Mouse (Mus musculus) c-Kit-negative CD71-positive TER-119-positive erythroid progenitor cells, embryonic 14.5 days (primary cell): ENCODE measurements at regions not wholly inside any gene's neighbourhood (a gene's known extent, or its start where the extent isn't known, plus 50 kb on each side); places are given as distances from the start of the nearest gene placed in this dataset.

ENCODE experiments used
- DNase-seq: peaks from one replicate; pipeline ENCODE4 v3.0.0-alpha.2; 2013; ENCODE audit warnings: low read depth, low spot score

- no peak for DNase-seq
Observed at GRCm38 (mm10) chr8:103138136-103138535, 352.7 kb upstream of the Cdh11 start.

GRCm38 (mm10) chr8:103144835-103145234, 359.4 kb upstream of the Cdh11 start:
- DNase-seq, result no peak

- no peak for DNase-seq
Observed at GRCm38 (mm10) chr8:103148013-103148412, 362.6 kb upstream of the Cdh11 start.

DNA sequence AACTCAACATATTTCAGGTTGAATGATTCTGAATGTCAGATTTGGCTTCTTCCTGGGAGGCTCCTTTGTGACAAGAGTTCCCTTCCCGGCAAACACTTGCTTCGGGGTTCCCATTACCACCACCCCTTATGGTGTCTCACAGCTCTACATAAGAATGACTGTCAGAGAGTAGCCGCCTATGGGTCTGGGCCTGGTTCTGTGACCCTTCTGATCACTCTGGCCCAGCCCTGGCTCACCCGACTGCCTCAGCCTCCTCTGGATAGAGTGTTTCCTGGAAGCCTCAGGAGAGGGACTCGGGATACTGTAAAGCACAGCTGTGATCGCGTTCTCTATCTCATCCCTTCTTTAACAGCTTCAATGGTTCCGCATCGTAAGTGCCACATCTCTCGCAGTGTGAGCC, 363.0 kb upstream of the Cdh11 start:
- DNase-seq, result no peak

DNA sequence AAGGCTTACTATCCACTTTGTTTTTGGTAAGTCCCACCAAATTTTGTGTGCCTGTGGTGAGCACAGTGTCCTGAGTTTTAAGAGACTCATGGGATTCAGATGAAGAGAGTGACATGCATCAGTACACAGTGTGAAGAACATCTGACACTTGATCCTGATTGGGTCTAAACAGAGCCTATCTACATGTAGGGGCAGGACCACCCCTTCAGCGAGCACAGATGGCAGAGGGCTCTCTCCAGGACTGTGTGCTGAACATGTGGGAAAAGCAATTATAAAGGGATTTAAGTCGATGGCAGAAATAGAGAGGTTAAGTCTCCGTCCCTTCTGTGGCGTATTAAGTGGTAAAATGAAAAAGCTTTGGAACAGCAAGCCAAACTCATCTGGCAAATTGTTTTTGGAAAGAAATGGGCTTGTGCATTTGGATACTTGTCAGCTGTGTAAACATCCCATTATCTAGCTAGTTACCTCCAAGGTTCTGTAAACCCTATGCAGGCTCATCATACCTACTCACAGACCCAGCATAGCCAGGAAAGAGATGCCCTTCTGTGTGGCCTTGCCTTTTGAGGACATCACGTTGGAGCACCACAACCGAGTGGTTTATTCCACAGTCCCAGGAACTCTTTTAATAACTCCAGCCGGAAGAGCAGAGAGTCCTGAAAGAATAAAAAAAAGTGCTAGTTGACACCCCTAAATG, 381.3 kb upstream of the Cdh11 start:
- DNase-seq, result no peak

- no peak for DNase-seq
Observed at GRCm38 (mm10) chr8:103173313-103173712, 387.9 kb upstream of the Cdh11 start.

DNA sequence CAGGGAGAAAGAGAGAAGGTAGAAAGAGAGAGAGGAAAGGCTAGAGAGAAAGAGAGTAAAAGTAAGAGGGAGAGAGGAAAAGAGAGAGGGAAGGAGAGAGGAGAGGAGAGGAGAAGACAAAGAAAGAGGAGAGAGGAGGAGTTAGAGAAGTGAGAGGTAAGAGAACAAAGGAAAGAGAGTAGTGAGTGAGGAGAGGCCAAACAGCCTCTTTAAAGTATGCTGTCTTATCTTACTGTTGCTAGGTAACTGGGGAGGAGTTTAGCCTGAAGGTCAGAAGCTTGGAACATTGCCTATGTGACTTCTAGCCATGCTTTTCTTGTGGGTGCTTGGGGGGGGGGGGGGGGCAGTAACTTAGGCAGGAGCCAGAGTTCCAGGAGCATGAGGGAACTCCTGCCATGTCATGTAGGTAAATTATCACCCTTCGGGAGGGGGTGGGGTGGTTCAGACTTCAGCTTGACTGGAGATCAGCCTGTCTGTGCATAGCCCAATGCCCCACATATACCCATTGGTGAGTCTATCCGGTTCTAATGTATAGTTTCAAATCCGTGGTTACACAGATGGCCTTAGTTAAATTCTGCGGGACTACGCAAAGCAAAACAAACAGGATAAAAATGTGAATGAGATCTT, 388.5 kb upstream of the Cdh11 start:
- no peak for DNase-seq

DNA sequence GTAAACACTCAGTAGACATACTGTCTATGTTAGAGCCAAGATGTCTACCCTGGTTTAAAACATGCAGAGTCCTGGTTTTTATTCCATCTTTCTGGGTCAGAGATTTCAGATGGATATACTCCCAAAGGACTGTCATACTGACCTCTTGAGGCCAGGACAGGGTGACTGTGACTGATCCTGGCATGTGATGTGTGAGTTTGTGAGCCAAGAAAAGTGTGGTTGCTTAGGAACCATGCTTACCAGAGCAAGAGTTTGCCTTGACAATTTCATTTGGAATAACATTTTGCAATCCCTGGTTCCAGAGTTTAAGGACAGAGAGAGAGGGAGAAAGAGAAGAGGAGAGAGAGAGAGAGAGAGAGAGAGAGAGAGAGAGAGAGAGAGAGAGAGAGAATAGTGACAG, 395.2 kb upstream of the Cdh11 start:
- no peak for DNase-seq

DNA sequence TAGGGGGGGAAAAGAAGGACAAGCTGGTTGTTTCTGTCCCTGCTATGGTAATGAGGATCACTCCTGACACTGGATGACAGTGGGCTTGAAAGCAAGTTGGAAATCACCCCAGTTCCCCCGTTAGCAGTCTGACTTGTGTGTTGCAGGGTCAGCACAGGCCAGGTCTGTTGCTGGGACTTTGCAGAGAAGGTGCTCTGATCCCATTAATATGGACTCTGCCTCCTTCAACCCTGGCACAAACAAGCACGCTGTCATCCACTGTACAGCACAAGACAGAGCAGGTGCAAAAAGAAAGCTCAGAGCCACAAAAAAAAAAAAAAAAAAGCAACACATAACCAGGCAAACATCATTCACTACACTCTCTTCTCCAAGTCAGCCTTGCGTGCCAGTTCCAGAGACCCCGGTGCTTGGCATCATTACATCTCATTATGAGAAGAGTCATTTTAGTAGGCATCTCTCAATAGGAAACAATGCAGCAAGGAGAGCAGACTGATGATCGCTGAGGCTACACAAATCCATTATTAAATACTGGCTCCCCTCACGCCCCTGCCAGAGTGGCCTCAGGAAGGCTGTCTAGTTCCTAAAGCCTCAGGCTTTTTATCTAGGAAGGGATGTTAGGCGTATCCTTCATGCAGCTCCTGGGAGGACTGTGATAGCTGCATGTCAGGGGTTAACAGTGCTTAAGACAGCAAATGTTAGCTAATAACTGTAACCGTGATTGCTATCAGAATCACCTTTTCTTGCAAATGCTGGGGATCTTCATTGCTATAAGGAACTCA, 403.5 kb upstream of the Cdh11 start:
- DNase-seq, result no peak

GRCm38 (mm10) chr8:103198251-103198650, 412.8 kb upstream of the Cdh11 start:
- DNase-seq, result no peak

DNA sequence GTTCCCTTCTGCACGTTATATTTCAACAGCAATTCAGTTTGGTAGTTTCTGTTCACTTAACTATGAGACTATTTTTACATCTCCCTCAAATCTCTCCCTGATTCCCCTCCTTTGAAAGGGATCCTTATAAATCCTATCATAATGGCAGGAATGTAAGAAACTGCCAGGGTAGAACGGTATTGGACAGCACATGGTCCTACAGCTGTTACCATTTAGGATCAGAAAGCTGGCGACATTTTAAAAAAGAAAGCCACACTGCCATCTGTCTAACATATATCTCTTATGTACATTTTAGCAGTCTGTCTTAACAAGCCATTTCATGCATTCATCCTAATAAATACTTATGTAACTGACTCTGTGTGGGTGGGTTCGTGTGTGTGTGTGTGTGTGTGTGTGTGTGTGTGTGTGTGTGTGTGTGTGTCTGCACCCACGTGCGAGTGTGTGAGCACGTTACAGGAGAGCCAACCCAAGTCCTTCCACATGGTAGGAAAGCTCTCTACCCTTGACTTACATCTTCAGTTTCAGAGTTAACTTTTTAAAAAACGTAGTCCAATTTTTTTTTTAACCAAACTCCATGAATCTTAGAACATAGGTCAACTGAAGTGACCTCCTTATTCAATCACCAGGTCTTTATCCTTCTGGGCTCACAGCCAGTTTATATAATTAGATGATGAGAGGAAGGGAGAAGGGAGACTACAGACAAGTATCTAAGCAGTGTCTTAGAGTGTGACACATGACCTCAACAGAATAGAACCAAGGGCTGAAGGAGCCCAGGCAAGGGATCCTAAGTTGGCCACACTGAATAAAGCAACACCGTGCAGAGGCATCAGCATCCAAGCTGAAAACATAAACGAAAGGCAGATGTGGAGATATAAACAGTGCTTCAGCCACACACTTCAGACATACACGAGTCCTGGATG, 414.5 kb upstream of the Cdh11 start:
- no peak for DNase-seq

GRCm38 (mm10) chr8:103203710-103204109, 418.3 kb upstream of the Cdh11 start:
- DNase-seq, result no peak

GRCm38 (mm10) chr8:103214606-103215005, 429.2 kb upstream of the Cdh11 start:
- DNase-seq, result no peak

GRCm38 (mm10) chr8:103230741-103231475, 445.5 kb upstream of the Cdh11 start:
- DNase-seq, result no peak

GRCm38 (mm10) chr8:103234374-103234773, 448.9 kb upstream of the Cdh11 start:
- no peak for DNase-seq

DNA sequence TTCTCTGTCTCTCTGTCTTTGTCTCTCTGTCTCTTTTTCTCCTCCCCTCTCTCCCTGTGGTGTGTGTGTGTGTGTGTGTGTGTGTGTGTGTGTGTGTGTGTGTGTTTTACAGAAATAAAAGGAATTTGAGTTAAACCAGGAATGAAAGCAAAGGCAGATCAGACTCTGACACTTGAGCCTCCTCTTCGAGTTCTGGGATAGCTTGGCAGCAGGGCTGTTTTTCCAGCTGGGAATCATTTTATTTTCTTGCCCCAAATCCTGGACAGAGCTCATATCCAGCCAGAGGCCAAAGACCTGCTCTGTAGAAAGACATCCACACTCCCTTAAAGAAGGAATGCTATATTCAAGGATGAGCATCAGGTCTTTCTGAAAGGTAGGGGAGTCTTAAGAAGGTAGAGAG, 450.2 kb upstream of the Cdh11 start:
- DNase-seq, result no peak

- no peak for DNase-seq
Observed at GRCm38 (mm10) chr8:103238456-103238970, 453.1 kb upstream of the Cdh11 start.

- DNase-seq, result no peak
Observed at GRCm38 (mm10) chr8:103244169-103244568, 458.7 kb upstream of the Cdh11 start.

DNA sequence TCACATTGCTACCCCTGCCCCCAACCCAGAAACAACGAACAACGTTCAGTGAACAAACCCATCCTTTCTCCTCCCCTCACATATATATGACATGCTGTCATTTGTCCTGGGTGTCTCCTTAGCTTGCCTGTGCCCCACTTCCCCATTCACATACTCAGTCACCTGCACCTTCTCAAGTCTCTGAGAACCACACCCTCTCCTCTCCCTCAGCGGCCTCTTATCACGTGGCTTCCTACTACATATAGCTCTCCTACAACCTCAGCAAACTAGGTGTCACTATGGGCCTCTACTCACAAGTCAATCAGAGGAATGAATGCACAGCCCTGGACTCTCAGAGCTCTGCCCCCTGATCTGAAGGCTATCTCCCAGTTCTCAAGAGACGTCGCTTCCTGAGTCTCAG, 459.2 kb upstream of the Cdh11 start:
- DNase-seq, result no peak

GRCm38 (mm10) chr8:103245864-103246263, 460.4 kb upstream of the Cdh11 start:
- DNase-seq, result no peak

DNA sequence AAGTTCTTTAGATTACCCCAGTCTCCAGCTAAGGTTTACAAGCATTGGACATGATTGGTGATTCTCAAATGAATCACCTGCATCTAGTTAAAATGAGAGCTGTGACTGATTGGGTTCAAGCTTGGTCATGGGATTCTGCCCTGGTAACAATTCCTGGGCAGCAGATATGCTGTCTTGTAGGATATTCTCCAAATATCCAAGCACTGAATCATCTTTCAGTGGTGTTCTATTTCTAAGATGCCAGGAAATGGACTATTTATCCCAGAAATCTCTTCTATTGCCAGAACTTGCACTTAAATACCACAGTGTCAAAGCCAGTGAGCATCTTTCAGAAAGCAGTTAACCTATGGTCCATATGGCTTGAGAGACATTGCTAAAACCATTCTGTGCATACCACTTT, 475.8 kb upstream of the Cdh11 start:
- no peak for DNase-seq
